Mouse (Mus musculus) splenic B cell, adult 2 months (primary cell): ENCODE results near the gene Arhgap45.
A peak's percentile ranks its signal among the peaks of the same experiment; 100 is the strongest.

Experiments used
- DNase-seq: peaks from one replicate; pipeline ENCODE4 v3.0.0-alpha.2; 2011; ENCODE audit warnings: low read depth, low spot score
- H3K27me3 ChIP-seq: 2 replicates; pipeline ENCODE4 v1.6.1; 2012; ENCODE audit warnings: mild to moderate bottlenecking, low read length, moderate library complexity, mixed read lengths; ENCODE audit not compliant: control insufficient read depth, poor library complexity, insufficient read depth, severe bottlenecking
- H3K36me3 ChIP-seq: 2 replicates; pipeline ENCODE4 v1.6.1; 2012; ENCODE audit warnings: mild to moderate bottlenecking, low read length, moderate library complexity, mixed read lengths; ENCODE audit not compliant: control insufficient read depth, poor library complexity, insufficient read depth, severe bottlenecking

Gene Arhgap45

GRCm38 (mm10) chr10:80016511-80016910 lies at the start of gene Arhgap45:
Arhgap45 (plus strand) TSS chr10:80016653.
- peak; percentile 90 for DNase-seq
- H3K36me3 ChIP-seq = peaks cover 15% of the 10 kb centered on the region

DNA sequence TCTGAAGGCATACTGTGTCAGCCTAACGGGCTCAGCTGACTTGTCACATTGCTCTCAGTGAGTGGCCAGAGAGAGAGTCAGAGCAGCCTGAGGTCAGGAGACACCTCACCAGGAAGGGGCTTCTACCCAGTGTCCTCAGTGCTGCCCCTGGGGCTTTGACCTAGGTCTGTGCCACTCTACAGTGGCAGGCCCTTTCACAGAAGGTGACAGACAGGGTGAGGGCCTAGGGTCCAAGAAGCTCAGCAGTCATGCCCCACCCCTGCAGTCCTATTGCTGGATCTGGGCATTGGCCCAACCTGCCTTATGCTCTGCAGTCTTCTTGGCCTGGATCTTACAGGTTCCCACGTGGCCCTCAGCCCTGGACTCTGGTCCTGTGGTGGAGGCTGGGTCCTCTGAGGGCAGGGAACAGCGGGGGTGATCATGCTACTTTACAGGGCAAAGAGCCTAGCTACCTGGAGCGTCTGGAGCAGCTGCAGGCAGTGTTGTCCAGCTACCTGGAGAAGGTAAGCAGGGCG lies 49.5 kb upstream of the Arhgap45 start:
- no peak for DNase-seq
- Histone ChIP-seq H3K36me3 (peaks cover 6% of the 10 kb centered on the region), H3K27me3 (no peaks in the 10 kb centered on the region)

More at GRCm38 (mm10) chr10:80016511-80016910, at the start of gene Arhgap45:
- no peaks in the 10 kb centered on the region for H3K27me3 ChIP-seq

DNA sequence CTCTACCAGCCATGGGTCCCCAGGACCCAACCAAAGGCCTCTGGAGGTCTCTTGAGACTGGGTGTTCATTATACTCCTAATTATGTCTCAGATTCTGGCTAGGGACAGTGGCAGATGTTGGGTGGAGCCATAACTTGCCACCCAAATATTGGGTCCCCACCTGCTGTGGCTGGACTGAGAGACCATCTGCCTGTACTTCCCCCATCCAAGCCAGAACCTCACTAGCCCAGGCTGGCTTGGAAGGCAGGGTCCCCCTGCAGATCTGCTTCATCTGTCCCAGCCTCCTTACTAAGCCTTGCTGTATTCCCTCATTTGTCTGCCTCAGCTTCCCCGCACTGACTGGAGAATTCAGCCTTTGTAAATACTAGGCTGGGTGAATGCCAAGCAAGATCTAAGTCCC lies 48.3 kb upstream of the Arhgap45 start:
- H3K36me3 ChIP-seq = peaks cover 6% of the 10 kb centered on the region
- no peaks in the 10 kb centered on the region for H3K27me3 ChIP-seq
- DNase-seq = no peak

- peaks cover 6% of the 10 kb centered on the region for H3K36me3 ChIP-seq
- no peaks in the 10 kb centered on the region for H3K27me3 ChIP-seq
- DNase-seq = no peak
Observed at GRCm38 (mm10) chr10:79969124-79969568, 47.3 kb upstream of the Arhgap45 start.

DNA sequence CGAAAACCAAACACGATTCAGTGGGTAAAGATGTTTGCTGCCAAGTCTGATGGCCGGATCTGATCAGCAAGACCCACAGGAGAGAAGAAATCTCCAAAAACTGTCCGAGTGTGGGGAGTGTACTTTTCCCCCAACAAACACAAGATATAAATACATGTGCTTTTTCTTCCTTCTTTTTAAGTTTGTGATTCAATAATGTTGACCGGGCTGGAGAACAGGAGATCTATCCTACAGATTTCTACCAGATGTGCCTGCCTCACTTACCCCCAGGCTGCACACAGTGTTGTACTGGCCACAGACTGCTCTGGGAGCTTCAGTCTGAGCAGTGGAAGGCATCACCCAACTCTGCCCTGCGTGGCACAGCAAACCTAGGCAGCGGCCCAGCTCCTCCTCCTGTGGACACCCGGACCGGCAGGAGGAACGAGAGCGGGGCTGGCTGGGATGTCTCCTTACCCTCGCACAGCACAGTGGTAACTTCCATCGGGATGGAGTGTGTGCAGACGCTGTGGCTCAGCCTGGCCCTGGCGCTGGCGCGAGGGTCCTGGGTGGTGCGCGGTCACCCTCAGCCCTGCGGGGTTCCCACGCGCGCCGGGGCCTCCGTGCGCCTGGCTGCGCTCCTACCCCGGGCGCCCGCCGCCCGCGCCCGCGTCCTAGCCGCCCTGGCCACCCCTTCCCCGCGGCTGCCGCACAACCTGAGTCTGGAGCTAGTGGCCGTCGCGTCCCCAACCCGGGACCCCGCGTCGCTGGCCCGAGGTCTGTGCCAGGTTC lies 45.9 kb upstream of the Arhgap45 start, which contains the start of gene Grin3b:
Gene Grin3b, plus strand, starts transcription at position 301 of the 768 bp plus-strand sequence.
- H3K27me3 ChIP-seq = no peaks in the 10 kb centered on the region
- no peak for DNase-seq
- H3K36me3 ChIP-seq = peaks cover 1% of the 10 kb centered on the region

DNA sequence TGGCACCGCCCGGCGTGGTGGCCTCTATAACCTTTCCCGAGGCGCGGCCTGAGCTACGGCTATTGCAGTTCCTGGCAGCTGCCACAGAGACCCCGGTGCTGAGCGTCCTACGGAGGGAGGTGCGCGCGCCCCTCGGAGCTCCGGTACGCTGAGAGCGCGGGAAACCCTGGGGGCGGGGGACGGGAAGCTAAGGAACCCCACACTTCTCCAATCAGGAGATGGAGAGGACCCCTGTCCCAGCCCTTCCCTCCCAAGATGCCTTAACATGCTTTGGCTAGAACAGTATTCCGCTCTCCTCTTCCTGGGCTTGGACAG lies 45.3 kb upstream of the Arhgap45 start:
- H3K36me3 ChIP-seq = peaks cover 2% of the 10 kb centered on the region
- DNase-seq = no peak
- no peaks in the 10 kb centered on the region for H3K27me3 ChIP-seq

- peaks cover 15% of the 10 kb centered on the region for H3K36me3 ChIP-seq
- no peak for DNase-seq
- H3K27me3 ChIP-seq = no peaks in the 10 kb centered on the region
Observed at GRCm38 (mm10) chr10:79972831-79973230, 43.6 kb upstream of the Arhgap45 start.

DNA sequence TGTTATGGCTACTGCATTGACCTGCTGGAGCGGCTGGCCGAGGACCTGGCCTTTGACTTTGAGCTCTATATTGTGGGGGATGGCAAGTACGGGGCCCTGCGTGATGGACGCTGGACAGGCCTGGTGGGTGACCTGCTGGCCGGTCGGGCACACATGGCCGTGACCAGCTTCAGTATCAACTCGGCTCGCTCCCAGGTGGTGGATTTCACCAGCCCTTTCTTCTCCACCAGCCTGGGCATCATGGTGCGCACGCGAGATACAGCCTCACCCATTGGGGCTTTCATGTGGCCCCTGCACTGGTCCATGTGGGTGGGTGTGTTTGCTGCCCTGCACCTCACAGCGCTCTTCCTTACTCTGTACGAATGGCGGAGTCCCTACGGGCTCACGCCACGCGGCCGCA lies 42.4 kb upstream of the Arhgap45 start:
- H3K27me3 ChIP-seq = no peaks in the 10 kb centered on the region
- DNase-seq = no peak
- H3K36me3 ChIP-seq = peaks cover 17% of the 10 kb centered on the region

DNA sequence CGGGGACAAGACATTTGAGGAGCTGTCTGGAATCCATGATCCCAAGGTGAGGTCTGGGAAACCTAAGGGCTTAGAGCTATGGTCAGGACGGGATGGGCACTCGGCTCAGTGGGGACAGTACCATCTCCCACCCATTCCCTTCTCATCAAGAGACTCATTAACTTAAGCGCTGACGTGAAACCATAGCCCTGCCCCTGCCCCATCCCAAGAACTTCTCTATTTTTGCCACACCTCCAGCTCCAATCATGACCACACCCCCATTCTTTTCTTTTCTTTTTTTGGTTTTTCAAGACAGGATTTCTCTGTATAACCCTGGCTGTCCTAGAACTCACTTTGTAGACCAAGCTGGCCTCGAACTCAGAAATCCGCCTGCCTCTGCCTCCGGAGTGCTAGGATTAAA lies 41.8 kb upstream of the Arhgap45 start:
- no peak for DNase-seq
- Histone ChIP-seq H3K27me3 (no peaks in the 10 kb centered on the region), H3K36me3 (peaks cover 17% of the 10 kb centered on the region)

- Histone ChIP-seq H3K36me3 (peaks cover 17% of the 10 kb centered on the region), H3K27me3 (no peaks in the 10 kb centered on the region)
- DNase-seq = no peak
Observed at GRCm38 (mm10) chr10:79976071-79976721, 40.3 kb upstream of the Arhgap45 start.

DNA sequence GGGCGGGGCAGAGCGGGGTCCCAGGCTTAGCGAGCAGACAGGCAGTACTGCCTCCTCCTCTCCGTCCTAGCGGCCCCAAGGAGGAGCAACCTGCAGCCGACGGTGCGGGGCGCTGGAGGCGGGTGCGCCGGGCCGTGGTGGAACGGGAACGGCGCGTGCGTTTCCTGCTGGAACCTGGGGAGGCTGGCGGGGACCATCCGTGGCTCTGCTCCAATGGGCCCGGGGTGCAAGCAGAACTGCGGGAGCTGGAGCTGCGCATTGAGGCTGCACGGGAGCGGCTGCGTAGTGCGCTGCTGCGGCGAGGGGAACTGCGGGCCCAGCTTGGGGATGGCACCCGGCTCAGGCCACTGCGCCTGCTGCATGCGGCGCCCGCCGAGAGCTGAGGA lies 39.7 kb upstream of the Arhgap45 start:
- H3K27me3 ChIP-seq = no peaks in the 10 kb centered on the region
- DNase-seq = no peak
- peaks cover 17% of the 10 kb centered on the region for H3K36me3 ChIP-seq

GRCm38 (mm10) chr10:79977324-79977723 lies 39.1 kb upstream of the Arhgap45 start:
- DNase-seq = no peak
- H3K36me3 ChIP-seq = peaks cover 17% of the 10 kb centered on the region
- H3K27me3 ChIP-seq = no peaks in the 10 kb centered on the region

- H3K36me3 ChIP-seq = peaks cover 17% of the 10 kb centered on the region
- DNase-seq = no peak
- H3K27me3 ChIP-seq = no peaks in the 10 kb centered on the region
Observed at GRCm38 (mm10) chr10:79978061-79978460, 38.4 kb upstream of the Arhgap45 start.

DNA sequence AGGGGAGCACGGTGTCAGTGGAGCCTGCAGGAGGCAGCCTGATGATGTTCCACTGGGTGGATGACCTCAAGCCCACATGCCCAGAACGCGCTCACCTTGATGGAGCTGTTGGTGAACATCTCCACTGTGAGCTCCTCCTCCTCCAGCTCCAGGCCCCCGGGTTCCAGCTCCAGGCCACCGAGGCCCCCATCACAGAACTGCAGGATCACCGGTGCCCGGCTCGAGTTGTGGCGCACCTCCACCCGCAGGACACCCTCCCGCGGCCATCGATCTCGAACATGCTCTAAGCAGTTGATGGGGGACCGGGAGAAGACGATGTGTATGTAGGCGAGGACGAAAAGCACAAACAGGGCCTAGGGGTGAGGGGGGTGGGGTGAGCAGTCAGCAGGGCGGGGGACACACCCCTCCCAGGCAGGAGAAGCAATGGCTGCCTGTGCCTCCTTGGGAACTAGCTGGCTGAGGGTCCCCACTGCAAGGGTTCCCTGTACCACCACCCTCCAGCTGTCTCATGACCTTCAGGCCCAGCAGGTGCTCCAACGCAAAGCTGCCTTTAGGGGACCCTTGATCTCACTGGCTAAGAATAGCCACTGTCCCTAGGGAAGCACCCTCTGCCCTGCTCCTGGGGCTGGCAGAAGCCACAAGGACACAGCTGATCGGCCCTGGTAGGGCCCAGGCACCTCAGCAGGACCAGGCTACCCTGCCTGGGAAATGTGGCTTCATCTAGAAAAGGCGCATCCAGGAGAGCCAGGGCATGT lies 36.9 kb upstream of the Arhgap45 start:
- peaks cover 17% of the 10 kb centered on the region for H3K36me3 ChIP-seq
- no peak for DNase-seq
- no peaks in the 10 kb centered on the region for H3K27me3 ChIP-seq

GRCm38 (mm10) chr10:79983205-79983604 lies 33.2 kb upstream of the Arhgap45 start:
- DNase-seq = no peak
- H3K27me3 ChIP-seq = no peaks in the 10 kb centered on the region
- peaks cover under 1% of the 10 kb centered on the region for H3K36me3 ChIP-seq
